Mouse (Mus musculus) T-helper 17 cell (primary cell): Measurements from ENCODE around the gene Vipas39.
"Not testable (repeated sequence)": the region's sequence is repeated elsewhere in the genome, so short reads cannot be mapped to it uniquely, and the experiment has no call there.

Source experiments
- in situ Hi-C, 2 experiments: fragments of 300-600 bp; cut with MboI, MseI; formaldehyde crosslinking; loops; 1 replicate in 1 of 2; 2 replicates in 1 of 2; pipeline ENCODE4 v1.15.1; 2025; ENCODE audit warnings: high pct_unique_total_duplicates in 2 of 2

The Vipas39 gene

DNA sequence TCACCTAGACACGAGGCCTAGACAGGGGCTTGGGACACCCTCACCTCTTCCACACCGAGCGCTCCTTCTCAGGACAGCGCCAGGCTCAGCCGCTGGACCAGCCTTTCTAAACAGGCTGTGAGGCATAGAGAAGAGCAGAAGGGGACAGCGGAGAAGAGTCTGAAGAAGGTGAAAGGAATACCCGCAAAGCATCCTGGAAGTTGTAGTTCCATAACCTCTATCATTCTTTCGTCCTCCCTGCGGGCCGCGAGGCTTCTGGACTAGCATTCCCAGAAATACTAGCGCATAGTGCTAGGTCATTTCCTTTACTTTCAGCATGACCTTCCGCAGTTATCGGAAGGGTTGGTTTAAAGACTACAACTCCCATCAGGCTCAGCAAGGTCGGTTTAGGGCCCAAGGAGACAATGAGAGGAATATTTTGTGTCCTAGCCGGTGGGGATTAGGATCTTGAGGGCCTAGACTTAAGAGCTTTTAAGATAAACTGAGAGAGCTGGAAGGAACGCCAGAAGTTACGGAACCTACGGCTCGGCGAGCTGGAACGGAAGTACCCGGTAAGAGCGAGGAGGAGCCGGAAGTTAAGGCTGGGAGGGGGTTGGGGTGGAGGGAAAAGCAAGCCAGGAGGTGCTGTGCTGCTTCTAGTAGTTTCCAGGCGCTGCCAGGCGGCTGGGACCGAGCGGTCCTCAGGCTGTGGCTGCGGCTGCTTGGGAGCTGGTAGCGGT, at the start of gene Vipas39, which contains the start of gene Ahsa1:
Gene Vipas39 (minus strand): TSS at position 149 of the 719 bp plus-strand sequence.
Gene Ahsa1 (plus strand): TSS at position 372 of the 719 bp plus-strand sequence.
- in situ Hi-C loops: loop anchor here in 1 of 2 experiments (5.0 kb wide), 1 partner anchor 116 kb away; no protein-coding TSS in a partner anchor

DNA sequence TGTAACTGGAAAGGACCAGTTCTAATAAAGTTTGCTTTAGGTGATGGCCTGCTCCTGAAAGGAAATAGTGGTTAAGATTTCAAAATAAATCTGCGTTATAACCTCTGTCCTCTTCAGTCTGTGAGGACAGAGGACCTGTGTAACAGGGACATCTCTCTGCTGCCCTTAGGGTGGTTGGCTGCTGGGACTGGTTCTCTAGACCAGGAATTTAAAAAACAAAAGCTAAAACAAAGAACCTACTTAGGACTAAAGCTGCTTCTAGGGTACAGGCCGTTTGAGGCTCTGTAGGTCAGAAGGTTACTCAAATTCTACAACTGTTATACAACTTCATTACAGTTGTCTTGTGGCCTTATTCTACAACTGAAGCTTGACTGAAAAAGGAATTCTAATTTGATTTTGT, 47.0 kb upstream of the Vipas39 start:
- in situ Hi-C loops: no loop called here

DNA sequence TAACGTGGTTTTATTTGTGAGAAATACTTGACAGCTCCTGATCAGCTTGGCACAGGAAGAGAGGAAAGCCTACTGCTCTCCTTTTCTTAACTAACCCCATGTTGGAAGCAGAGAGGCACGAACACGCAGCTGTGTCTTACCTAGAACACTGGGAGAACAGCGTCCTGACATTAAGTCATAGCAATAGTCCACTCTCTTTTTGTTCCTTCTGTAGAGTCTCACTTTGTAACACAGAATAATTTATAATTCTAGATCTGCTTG, 40.5 kb upstream of the Vipas39 start:
- in situ Hi-C loops: not testable (repeated sequence)

DNA sequence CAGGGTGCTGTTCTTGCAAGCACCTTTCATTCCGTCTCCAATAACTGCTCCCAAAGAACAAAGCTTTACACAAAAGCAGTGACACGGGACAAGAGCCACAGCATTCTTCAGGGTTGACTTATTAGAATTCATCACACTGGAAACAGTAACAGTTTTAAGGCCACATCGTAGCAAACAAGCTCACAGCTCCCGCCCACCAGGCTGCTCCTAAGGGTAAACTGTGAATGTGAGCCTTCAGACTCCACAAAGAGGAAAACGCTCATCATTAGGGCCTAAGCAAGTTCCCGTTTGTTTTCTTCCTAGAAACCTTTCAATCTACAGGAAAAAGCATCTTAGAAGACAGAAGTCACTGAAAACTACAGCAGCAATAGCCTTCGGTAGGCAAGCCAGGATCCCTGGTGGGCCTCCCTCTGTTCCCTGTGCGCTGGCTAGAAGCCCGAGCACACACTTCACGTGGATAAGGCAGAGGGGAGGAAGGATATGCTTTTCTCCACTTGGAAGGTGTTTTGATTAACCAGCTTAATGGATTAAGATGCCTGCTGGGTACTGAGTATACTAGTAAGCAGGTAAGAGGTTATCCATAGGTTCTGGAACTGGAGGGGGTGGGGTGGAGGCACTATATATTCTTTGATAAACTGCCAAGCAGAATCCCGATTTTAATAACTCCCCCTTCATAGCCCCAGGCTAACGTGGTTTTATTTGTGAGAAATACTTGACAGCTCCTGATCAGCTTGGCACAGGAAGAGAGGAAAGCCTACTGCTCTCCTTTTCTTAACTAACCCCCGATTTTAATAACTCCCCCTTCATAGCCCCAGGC, 39.9 kb upstream of the Vipas39 start:
- in situ Hi-C loops: no loop called here

DNA sequence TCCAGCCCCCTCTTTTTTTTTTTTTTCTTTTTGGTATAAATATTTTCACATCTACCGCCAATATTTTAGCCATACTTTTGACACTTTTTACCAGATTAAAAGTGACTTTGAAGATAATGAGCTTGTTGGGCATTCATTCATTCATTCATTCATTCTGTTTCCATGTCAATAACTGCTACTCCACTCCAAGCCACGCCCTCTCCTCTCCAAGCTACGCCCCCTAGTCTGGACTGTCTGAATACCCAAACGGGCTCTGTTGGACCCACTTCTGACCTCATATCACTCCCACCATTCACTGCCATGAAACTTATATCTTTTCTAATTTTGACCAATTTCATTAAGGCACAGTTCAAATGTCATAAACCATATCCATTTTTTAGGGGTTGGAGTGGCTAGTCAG, 35.1 kb upstream of the Vipas39 start:
- in situ Hi-C loops: no loop called here

DNA sequence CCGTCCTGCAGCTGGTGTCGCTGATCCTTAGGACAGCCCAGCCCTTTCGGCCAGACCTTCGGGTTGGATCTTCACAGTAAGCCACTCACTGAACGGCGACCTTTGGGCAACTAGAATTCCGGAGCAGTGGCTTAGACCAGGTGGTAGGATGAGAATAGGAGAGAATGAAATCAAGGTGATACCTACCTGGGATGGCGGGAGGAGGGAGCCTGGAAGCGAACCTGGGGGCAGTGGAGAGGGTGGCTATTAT, 34.3 kb upstream of the Vipas39 start:
- in situ Hi-C loops: no loop called here

DNA sequence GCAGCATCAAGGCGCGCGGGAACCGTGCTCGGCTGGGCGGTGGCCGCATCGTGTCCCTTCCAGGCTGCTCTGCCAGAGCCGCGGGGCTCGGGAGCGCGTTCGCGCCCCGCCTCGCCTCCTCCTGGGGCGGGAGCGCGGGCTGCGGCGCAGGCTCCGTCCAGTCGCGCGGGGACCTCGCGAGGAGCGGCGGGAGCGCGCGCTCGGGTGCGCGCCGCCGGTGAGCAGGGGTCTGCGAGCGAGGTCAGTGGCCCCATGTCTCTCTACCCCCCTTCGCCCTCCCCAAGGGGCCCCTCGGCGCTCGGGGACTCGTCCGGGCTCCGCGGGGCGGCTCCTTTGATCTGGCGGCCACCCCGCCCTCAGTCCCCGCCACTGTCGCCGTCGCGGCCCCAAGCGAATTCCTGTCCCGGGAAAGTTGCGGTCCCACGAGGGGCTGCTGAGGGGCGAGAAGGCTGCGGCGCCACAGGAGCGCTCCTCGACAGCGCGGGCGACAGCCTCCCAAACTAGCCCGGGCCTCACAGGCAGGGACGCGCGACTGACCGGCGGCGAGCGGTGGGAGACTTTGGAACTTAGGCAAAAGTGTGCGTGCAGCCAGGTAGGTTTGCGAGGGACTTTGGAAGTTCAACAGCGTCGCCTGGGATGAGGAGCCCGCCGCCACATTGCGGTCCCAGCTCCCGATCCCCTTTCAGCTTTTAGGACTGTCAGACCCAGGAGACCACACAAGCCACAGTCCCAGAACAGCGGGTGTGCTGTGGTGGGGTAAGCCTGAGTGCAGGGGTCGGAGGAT, 33.8 kb upstream of the Vipas39 start, which contains the start of gene Ism2:
Gene Ism2 (minus strand): TSS at position 49 of the 784 bp plus-strand sequence.
- in situ Hi-C loops: no loop called here

DNA sequence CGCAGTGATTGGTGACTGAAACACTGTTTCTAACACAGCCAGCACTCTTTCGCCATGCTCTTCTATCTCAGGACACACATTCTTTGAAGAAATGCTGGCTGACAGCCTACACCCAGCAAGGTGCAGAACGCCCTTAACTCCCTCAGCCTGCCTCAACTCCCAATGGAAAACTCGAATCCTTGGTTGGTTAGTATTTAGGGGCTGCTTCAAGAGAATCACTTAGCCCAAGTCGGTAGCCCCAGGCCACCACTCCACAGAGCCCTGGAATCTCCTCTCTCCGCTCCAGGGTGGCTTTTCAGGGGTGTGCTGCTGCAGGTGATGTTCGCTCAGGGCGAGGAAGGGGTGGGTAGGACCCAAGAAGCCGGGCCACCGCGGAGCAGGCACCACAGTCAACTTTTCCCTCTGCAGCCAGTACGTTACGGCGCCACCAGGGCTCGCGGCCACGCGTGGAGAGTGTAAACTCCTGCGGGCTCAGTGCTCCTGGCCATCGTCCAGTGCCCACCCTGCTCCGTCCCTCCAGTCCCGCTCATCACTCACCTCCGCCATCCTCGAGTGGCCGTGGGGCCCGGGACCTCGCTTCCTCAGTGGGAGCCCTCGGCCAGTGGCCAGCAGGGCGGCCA, 33.1 kb upstream of the Vipas39 start:
- in situ Hi-C loops: no loop called here

DNA sequence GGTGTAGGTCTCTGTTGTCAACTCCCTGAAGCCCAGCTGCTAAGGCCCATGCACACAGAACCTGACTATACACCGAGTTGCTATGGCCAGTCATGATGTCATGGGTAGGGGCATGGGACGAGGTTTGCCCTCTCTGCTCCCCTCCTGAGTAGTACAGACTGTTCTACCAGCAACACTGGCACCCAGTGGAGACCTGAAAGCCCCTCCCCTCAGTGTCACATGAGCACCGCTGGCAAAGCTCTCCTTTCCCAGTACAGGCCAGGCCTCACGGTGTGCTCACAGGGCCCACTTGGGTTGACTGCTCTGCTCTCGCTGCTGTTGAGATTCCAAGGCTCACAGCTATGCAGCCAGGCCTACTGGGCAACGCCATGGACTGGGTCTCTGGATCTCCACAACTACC, 27.9 kb upstream of the Vipas39 start:
- in situ Hi-C loops: no loop called here

DNA sequence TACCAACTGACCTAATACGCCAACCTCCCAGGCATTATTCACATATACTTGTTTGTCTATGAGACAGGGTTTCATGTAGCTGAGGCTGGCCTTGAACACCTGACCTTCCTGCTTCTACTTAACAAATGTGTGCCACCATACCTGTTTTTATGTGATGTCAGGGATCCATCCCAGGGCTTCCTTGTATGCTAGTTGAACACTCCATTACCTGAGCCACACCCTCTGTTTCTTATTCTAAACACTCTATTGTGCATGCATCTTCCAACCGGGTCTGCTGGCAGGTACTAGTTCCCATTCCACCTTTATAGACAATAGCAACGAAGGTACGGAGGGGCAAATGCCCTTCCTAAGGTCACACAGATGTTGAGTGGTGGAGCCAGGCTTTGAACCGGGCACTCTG, 23.0 kb upstream of the Vipas39 start:
- in situ Hi-C loops: no loop called here

DNA sequence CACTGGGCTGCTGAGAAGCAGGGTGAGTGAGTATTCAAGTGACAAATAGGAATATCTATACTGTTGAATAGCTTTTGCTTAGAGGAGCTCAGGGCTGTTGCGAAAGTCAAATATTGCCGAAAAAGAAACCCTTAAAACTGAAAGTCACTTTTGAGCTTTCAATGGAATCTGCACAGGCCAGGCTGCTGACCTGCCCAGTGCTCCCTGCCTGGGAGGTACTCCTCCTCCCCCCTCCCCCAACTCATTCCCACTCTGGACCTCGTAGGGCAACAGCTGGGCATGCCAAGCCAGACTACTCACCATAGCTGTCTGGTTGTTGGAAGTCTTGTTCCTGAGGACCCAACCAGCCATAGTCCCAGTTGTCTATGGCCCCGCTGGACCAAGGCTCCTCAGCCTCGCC, 18.7 kb upstream of the Vipas39 start:
- in situ Hi-C loops: no loop called here

DNA sequence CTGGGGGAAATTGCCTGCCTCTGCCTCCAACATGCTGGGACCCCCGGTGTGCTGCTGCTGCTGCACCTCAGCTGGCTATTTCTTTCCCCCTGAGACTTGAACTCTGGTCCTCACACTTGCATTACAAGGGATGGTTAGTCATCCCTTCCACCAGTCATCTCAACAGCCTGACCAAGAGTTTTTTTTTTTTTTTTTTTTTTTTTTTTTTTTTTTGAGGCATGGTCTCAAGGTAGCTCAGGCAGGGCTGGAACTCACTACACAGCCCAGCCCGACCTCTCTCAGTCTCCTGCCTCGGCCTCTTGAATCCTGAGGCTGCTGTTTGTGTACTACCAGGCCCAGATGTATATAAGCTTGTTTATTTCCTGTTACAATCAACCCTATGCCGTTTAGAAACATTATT, 18.2 kb upstream of the Vipas39 start:
- in situ Hi-C loops: no loop called here

DNA sequence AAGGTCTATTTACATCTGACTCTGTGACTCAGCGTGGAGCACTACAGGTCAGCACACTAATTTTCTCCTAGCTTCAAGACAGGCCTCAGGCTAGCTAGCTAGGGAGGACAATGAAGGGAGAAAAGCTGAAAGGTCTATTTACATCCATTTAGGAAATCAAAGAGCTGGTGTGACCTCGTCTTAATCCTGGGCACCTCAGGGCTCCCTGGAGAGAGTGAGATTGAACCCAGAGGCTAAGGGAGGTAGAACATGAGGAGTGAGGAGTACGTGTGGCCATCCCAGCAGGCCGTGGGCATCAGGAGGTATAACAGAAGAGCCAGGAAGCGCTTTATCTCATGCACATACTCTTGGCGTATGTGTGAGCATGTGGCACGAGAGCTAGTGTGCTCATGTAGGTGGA, 17.6 kb upstream of the Vipas39 start:
- in situ Hi-C loops: no loop called here

DNA sequence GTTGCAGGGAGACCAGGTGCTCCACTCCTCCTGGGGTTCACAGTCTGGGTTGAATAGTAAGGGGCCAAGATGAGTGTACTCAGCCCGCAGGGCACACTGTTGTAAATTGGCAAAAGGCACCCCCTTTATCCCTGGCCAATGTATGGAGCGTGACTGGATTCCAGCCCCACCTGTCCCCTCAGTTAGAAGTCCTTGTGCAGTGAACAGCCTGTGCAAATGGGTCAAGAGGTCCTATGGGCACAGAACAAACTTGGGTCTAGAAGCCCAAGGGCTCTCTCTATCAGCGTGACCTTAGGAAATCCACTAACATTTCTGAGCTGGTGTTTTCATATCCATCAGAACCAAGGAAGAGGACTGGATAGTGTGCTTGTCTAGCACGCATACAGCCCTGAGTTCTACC, 16.7 kb upstream of the Vipas39 start:
- in situ Hi-C loops: no loop called here

DNA sequence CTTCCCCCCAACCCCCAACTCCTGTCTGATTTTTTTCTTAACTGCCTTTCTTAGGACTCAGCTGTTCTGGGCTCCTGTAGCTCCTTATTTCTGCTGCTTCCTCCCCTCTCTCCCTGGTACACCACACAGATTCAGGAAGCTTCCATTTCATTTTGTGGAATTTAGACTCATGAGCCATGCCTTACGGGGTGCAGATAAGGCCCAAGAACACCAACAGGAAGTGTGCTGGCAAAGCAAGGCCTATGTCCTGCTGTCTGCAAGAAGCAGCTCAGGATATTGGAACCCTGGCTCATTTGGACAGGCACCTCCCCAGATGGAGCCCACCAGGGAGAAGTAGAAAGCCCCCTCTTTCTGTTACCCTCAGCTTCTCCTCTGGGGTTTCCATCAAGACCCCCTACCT, 15.7 kb upstream of the Vipas39 start:
- in situ Hi-C loops: no loop called here

DNA sequence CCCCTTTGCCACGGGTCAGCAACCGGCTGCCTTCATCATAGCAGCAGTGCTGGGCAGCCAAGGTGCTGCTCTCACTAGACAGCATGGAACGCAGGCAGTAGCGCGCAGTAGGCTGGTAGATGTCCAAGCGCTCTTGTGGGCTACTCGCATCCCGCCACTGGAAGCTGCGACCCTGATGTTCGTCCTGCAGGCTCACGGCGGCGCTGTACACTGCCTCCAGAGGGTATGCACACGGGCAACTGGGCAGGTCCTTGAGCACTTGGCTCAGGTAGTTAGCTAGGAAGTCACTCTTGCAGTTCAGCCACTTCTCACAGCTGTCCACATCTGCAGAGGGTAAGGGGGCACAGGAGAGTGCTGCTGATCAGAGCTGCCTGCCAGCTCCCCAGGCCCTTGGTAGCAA, 13.8 kb upstream of the Vipas39 start:
- in situ Hi-C loops: no loop called here

DNA sequence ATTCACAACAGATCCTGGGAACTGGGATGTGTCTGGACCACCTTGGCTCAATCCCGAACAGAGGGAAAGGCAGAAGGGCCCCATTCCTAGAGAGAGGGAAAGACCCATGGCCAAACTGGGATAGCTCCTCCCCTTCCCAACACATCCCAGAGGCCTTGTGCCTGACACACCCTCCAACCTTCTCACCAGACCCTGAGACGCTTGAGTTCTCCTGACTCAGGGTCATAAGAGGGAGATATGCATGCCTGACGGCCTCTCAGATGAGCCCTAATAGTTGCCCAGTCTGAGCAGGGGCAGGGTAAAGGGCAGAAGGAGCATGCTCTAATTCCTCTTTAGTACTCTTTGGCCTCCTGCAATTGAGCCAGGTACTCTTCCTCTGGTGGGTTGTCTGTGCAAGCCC, 13.3 kb upstream of the Vipas39 start:
- in situ Hi-C loops: no loop called here

DNA sequence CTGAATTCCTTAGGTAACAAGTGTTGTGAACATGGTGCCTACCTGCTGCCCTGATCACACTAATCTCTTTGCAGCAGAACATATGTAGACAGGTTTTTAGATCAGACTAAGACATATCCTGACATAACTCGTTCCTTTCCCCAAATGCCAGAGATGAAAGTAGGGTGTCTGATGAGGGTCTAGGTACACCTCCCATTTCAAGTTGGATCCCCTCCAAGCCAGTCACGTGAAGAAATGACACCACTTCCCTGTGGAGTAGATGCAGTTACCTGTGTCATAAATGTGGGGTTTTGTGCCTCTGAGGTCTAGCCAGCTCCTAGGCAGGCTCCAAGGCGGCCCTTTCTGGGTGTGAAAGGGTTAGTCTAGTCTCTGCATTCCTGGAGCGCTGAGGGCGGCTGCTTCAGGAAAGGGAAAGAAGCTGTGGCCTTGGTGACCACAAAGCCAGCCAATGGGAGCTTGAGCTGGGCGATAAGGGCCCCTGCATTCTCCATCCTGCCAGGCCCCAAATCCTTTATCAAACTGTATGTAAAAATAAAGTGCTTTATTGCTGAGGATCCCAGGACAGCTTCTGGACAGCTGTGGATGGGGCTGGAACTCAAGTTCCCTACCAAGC, 12.2 kb upstream of the Vipas39 start:
- in situ Hi-C loops: no loop called here

DNA sequence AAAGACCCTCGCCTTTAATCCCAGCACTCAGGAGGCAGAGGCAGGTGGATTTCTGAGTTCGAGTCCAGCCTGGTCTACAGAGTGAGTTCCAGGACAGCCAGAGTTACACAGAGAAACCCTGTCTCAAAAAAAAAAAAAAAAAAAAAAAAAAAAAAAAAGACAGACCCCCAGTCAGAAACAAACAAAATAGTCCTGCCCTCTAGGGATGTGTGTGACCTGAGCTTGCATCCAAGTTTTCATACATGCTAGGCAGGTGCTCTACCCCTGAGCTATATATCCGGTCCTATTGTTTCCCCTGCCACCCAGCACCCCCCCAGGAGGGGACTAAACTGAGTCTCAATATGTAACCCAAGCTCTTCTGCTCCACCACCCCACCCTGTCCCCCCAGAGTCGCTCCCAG, 11.2 kb upstream of the Vipas39 start:
- in situ Hi-C loops: not testable (repeated sequence)

DNA sequence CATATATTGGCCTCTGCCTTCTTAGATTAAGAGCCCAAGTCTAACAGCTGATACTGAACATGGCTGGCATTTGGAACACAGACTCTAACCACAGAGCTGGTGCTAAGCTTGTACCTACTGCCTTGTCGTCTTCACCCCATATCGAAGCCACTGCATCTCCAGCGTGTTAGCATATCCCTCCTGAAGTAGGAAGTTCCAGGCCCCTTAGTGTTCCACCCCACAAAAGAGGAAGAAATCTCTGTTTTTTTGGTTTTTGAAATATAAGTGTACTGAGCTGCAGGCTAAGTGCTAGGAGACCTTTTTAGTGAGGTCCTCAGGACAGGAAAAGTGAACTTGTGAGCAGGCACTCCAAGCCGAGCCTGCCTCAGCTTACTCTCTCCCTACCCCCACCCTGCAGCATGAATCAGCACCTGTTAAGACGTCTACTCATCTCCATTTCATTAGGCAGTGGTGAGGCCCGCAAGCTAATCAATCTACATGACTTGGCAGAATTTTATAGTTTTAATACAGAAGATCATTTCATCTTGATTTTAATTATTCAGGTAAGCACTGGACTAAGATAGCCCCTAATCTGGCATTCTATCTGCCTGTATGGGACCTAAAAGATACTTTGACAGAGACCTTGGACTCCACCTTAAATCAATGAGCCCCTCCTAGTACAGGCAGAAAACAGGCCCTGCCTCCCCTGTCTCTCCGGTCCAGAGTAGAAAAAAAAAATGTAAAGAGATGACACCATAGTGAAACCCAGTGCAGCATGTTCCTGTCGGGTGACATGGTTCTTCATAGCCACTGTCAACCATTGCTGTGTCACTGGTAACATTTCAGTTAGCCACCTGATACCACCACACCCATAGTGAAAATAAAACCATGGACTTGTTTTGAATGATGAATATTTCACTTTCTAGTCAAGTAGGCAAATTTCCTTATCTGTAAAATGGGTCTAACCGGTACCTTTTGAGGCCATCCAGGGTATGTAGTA, 9.1 kb upstream of the Vipas39 start:
- in situ Hi-C loops: no loop called here
